Mouse (Mus musculus) frontal cortex, postnatal 36 days (tissue): Measurements from ENCODE around the gene 4931400O07Rik.

ENCODE experiments used
- DNase-seq, 2 experiments: peaks; one replicate each; pipeline ENCODE4 v3.0.0; 2022; ENCODE audit warnings: low spot score in 2 of 2

4931400O07Rik gene

GRCm38 (mm10) chrX:62467691-62468090, at the start of gene 4931400O07Rik:
4931400O07Rik (plus strand) TSS chrX:62467991.
- DNase-seq = no peak
